Mouse (Mus musculus) Patski (cell line): Measurements from ENCODE around the gene Cngb1. TPM values are rescaled to one million over a fixed set of nuclear protein-coding genes. Genes with fewer than 3 reads are reported as not detected.

ENCODE experiments used
- ATAC-seq: fragments of 100-300 bp; one replicate; pipeline ENCODE4 v1.8.0; 2021
- CTCF ChIA-PET: fragments of 350-600 bp; sonication (Branson Sonifier 250); formaldehyde crosslinking; loops from one replicate; lab custom pipeline; 2022; ENCODE audit warnings: inconsistent platforms; lab: Charles Lee
- POLR2A ChIA-PET: fragments of 350-600 bp; sonication (Branson Sonifier 250); formaldehyde crosslinking; loops from one replicate; lab custom pipeline; 2022; ENCODE audit warnings: antibody characterized with exemption, inconsistent platforms; lab: Charles Lee
- DNase-seq: peaks from one replicate; pipeline ENCODE4 v3.0.0-alpha.2; 2011; ENCODE audit warnings: low read depth, low spot score
- H3K27me3 ChIP-seq: fragments of 371-371 bp; one replicate; pipeline ENCODE4 v1.5.1; 2021
- CTCF ChIP-seq: fragments of 100-300 bp; IDR thresholded peaks from one replicate; pipeline ENCODE4 v1.5.1; 2021
- in situ Hi-C: fragments of 300-500 bp; cut with MboI; formaldehyde crosslinking; loops from 3 replicates; pipeline ENCODE4 v1.11.1; 2018; ENCODE audit warnings: low pct_unique_long_range_greater_than_20kb, mixed read lengths
- polyA plus RNA-seq: library from polyadenylated mRNA; unstranded; gene quantifications from one replicate; pipeline ENCODE4 v1.2.3, GENCODE M21; 2021

The Cngb1 gene
- polyA plus RNA-seq, 1 experiment from 2014 or later, result 0.15 TPM

- TF ChIP-seq CTCF, result no peak
- DNase-seq (no peak), ATAC-seq (no peak)
- CTCF ChIA-PET, result no interaction called here
- no peaks in the 10 kb centered on the region for H3K27me3 ChIP-seq
- in situ Hi-C loops, result no loop called here
- POLR2A ChIA-PET, result no interaction called here
These were observed 79.3 kb downstream of the Cngb1 start for GRCm38 (mm10) chr8:95227151-95227468.

GRCm38 (mm10) chr8:95226251-95227150 is 79.9 kb downstream of the Cngb1 start:
- ATAC-seq, result no peak
- POLR2A ChIA-PET, result no interaction called here
- no peak for TF ChIP-seq CTCF
- CTCF ChIA-PET, result no interaction called here
- in situ Hi-C loops, result no loop called here
- no peak for DNase-seq
- H3K27me3 ChIP-seq, result no peaks in the 10 kb centered on the region

GRCm38 (mm10) chr8:95223969-95224368 is 82.4 kb downstream of the Cngb1 start:
- ChIA-PET CTCF (interaction anchor here (0.8 to 1.8 kb wide), 2 partner anchors 10 to 12 kb away, joined by 3 to 9 read pairs; no protein-coding TSS in a partner anchor), POLR2A (no interaction called here)
- no peak for DNase-seq
- ATAC-seq, result no peak
- no peaks in the 10 kb centered on the region for H3K27me3 ChIP-seq
- in situ Hi-C loops, result no loop called here
- no peak for TF ChIP-seq CTCF

GRCm38 (mm10) chr8:95221045-95221444 is 85.3 kb downstream of the Cngb1 start:
- no peak for TF ChIP-seq CTCF
- ChIA-PET POLR2A (no interaction called here), CTCF (interaction anchor here (1.0 to 1.9 kb wide), 4 partner anchors 10 to 17 kb away, joined by 3 to 8 read pairs (median 4); no protein-coding TSS in a partner anchor)
- ATAC-seq, result no peak
- H3K27me3 ChIP-seq, result no peaks in the 10 kb centered on the region
- in situ Hi-C loops, result no loop called here
- no peak for DNase-seq

GRCm38 (mm10) chr8:95220571-95220998 is 85.8 kb downstream of the Cngb1 start:
- in situ Hi-C loops, result no loop called here

GRCm38 (mm10) chr8:95219623-95220022 is 86.8 kb downstream of the Cngb1 start:
- peak; percentile 41 for TF ChIP-seq CTCF
- ChIA-PET POLR2A (no interaction called here), CTCF (interaction anchor here (1.5 to 1.9 kb wide), 2 partner anchors 11 to 118 kb away, joined by 3 to 8 read pairs; no protein-coding TSS in a partner anchor)
- in situ Hi-C loops, result no loop called here
- no peak for ATAC-seq
- no peak for DNase-seq
- no peaks in the 10 kb centered on the region for H3K27me3 ChIP-seq

More at GRCm38 (mm10) chr8:95220571-95220998, 85.8 kb downstream of the Cngb1 start:
- ATAC-seq, result peak; percentile 57
- TF ChIP-seq CTCF, result no peak
- ChIA-PET POLR2A (no interaction called here), CTCF (interaction anchor here (1.0 to 1.9 kb wide), 4 partner anchors 10 to 18 kb away, joined by 3 to 8 read pairs (median 4); no protein-coding TSS in a partner anchor)
- H3K27me3 ChIP-seq, result no peaks in the 10 kb centered on the region
- peak; percentile 27 for DNase-seq

GRCm38 (mm10) chr8:95215709-95216360 is 90.5 kb downstream of the Cngb1 start:
- no peak for DNase-seq
- ChIA-PET CTCF (interaction anchor here (1.1 to 2.8 kb wide), 2 partner anchors 12 to 20 kb away, joined by 4 to 7 read pairs; no protein-coding TSS in a partner anchor), POLR2A (no interaction called here)
- no peaks in the 10 kb centered on the region for H3K27me3 ChIP-seq
- no peak for ATAC-seq
- TF ChIP-seq CTCF, result no peak
- in situ Hi-C loops, result no loop called here

GRCm38 (mm10) chr8:95209924-95210323 is 96.5 kb downstream of the Cngb1 start:
- peak; percentile 67 for DNase-seq
- H3K27me3 ChIP-seq, result no peaks in the 10 kb centered on the region
- no peak for TF ChIP-seq CTCF
- in situ Hi-C loops, result loop anchor here (10.0 kb wide), 2 partner anchors 75 to 185 kb away; no protein-coding TSS in a partner anchor
- peak; percentile 57 for ATAC-seq
- ChIA-PET CTCF (interaction anchor here (0.7 kb wide), 1 partner anchor 46 kb away, joined by 3 read pairs; no protein-coding TSS in a partner anchor), POLR2A (no interaction called here)

GRCm38 (mm10) chr8:95205946-95206345 is 100.4 kb downstream of the Cngb1 start:
- no peak for DNase-seq

GRCm38 (mm10) chr8:95204039-95204380 is 102.4 kb downstream of the Cngb1 start:
- DNase-seq, result peak; percentile 22
- no peak for ATAC-seq
- in situ Hi-C loops, result loop anchor here (5.0 to 10.0 kb wide), 3 partner anchors 69 to 262 kb away; no protein-coding TSS in a partner anchor
- TF ChIP-seq CTCF, result peak; percentile 94
- ChIA-PET POLR2A (interaction anchor here (1.8 kb wide), 1 partner anchor 103 kb away, joined by 5 read pairs; no protein-coding TSS in a partner anchor), CTCF (interaction anchor here (0.9 to 2.7 kb wide), 10 partner anchors 11 to 105 kb away, joined by 3 to 7 read pairs (median 4); no protein-coding TSS in a partner anchor)
- H3K27me3 ChIP-seq, result no peaks in the 10 kb centered on the region

More at GRCm38 (mm10) chr8:95205946-95206345, 100.4 kb downstream of the Cngb1 start:
- TF ChIP-seq CTCF, result no peak
- no peak for ATAC-seq
- no peaks in the 10 kb centered on the region for H3K27me3 ChIP-seq
- in situ Hi-C loops, result loop anchor here (10.0 kb wide), 2 partner anchors 71 to 181 kb away; no protein-coding TSS in a partner anchor
- ChIA-PET CTCF (interaction anchor here (1.0 kb wide), 1 partner anchor 30 kb away, joined by 3 read pairs; no protein-coding TSS in a partner anchor), POLR2A (interaction anchor here (1.2 kb wide), 1 partner anchor 66 kb away, joined by 3 read pairs; no protein-coding TSS in a partner anchor)
